Mouse (Mus musculus): ENCODE measurements around the gene AU022252.

DNA sequence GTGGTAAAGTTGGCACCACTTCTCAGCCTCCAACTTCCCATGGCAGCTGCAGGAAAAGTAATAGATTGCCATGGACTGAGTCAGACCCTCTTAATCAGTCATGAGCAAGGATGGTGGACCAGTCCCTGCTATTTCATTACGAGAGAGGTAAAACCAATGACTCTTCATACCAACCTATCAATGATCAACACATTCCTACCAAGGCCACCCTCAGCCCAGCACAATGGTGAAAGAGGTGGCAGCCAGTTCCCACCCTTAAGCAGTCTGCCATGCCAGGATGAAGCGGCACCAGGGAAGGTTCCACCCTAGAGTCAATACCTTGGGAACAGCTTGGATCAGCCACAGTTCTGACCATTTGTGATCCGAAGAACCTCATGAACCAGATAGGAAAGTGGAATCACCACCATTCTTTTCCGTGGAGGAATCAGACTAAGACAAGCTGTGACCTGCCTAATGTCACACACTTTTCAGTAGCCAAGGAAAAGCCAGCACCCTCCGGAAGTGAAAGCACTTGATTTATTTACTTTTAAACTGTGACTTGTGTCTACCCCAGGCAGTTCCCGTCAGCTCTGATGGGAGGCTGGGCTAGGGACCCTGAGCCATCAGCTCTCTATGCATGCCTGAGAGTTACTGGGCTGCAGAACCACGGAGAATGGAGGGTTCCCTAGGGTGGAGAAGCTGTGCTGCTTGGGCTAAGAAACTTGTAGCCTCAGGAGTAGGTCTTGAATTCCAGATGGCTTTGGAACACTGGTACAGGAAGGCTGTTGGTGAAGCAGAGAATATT is 19.7 kb upstream of the AU022252 start:
- no peak for TF ChIP-seq CTCF (IDR thresholded peaks at IDR 0.05)
- TF ChIP-seq EP300 (IDR thresholded peaks at IDR 0.05; ENCODE audit: insufficient read depth, low read depth, low read length): no peak
- no peak for TF ChIP-seq POLR2A (IDR thresholded peaks at IDR 0.05; ENCODE audit: insufficient read depth, low read depth, low read length)

All from heart, adult 2 months (tissue).